Mouse (Mus musculus) heart, embryonic 10.5 days (tissue): ENCODE data around the gene Smarca2. TPM values are rescaled to one million over a fixed set of nuclear protein-coding genes. Genes with fewer than 3 reads are reported as not detected.
A peak's percentile ranks its signal among the peaks of the same experiment; 100 is the strongest.

Source experiments
- DNase-seq: peaks from one replicate; pipeline ENCODE4 v3.0.0-alpha.2; 2017; ENCODE audit warnings: low spot score
- H3K27ac ChIP-seq: fragments of 300-500 bp; sonication (generic); 2 replicates; pipeline ENCODE4 v1.5.1; 2016; ENCODE audit warnings: mild to moderate bottlenecking
- H3K27me3 ChIP-seq: fragments of 300-500 bp; sonication (generic); 2 replicates; pipeline ENCODE4 v1.6.1; 2016; ENCODE audit warnings: mild to moderate bottlenecking; ENCODE audit not compliant: poor library complexity, insufficient read depth, severe bottlenecking
- H3K36me3 ChIP-seq: fragments of 300-500 bp; sonication (generic); 2 replicates; pipeline ENCODE4 v1.6.1; 2016; ENCODE audit warnings: mild to moderate bottlenecking, moderate library complexity
- H3K4me1 ChIP-seq: fragments of 300-500 bp; sonication (generic); 2 replicates; pipeline ENCODE4 v1.6.1; 2016; ENCODE audit warnings: mild to moderate bottlenecking
- H3K4me3 ChIP-seq: fragments of 300-500 bp; sonication (generic); 2 replicates; pipeline ENCODE4 v1.5.1; 2016; ENCODE audit warnings: mild to moderate bottlenecking, moderate library complexity
- H3K9me3 ChIP-seq: fragments of 300-500 bp; sonication (generic); 2 replicates; pipeline ENCODE4 v1.6.1; 2016; ENCODE audit warnings: mild to moderate bottlenecking, moderate library complexity
- WGBS: fragments of 180-500 bp; shearing (Covaris S2); methylation state at CpG from one replicate; pipeline ENCODE4 v1.1.7; 2016; 5-methylcytosine and 5-hydroxymethylcytosine counted together
- polyA plus RNA-seq: library from polyadenylated mRNA; unstranded; fragments of >200 nt; fragmentation: Nextera tagmentation; extraction: Ambion mirVana; gene quantifications from 2 replicates; pipeline ENCODE4 v1.2.1, GENCODE M21; 2016

Smarca2 gene
- polyA plus RNA-seq, 1 experiment from 2014 or later: 26.2 TPM

- 33% methylated on average over 8 of the region's 8 CpGs for WGBS
- Histone ChIP-seq H3K36me3 (peaks cover 14% of the 10 kb centered on the region; the same call in 1 of the 2 replicates), H3K27me3 (no peaks in the 10 kb centered on the region), H3K27ac (no peak overlapping the region), H3K4me1 (no peaks in the 10 kb centered on the region), H3K9me3 (no peaks in the 10 kb centered on the region), H3K4me3 (no peak overlapping the region)
- no peak for DNase-seq
Observed at GRCm38 (mm10) chr19:26678543-26678942, 73.7 kb downstream of the Smarca2 start.

GRCm38 (mm10) chr19:26679674-26680073, 74.8 kb downstream of the Smarca2 start:
- H3K27ac ChIP-seq: no peak overlapping the region
- H3K36me3 ChIP-seq: peaks cover 14% of the 10 kb centered on the region; the same call in 1 of the 2 replicates
- H3K27me3 ChIP-seq: no peaks in the 10 kb centered on the region
- H3K9me3 ChIP-seq: no peaks in the 10 kb centered on the region
- no peaks in the 10 kb centered on the region for H3K4me1 ChIP-seq
- no peak for DNase-seq
- H3K4me3 ChIP-seq: no peak overlapping the region
- WGBS: 63% methylated on average over 3 of the region's 3 CpGs

- H3K9me3 ChIP-seq: no peaks in the 10 kb centered on the region
- H3K4me3 ChIP-seq: no peak overlapping the region
- H3K36me3 ChIP-seq: peaks cover 14% of the 10 kb centered on the region; the same call in 1 of the 2 replicates
- H3K27me3 ChIP-seq: no peaks in the 10 kb centered on the region
- DNase-seq: no peak
- WGBS: 89% methylated on average over 8 of the region's 8 CpGs
- H3K4me1 ChIP-seq: no peaks in the 10 kb centered on the region
- no peak overlapping the region for H3K27ac ChIP-seq
Observed at GRCm38 (mm10) chr19:26681549-26681948, 76.7 kb downstream of the Smarca2 start.

- Histone ChIP-seq H3K4me3 (no peak overlapping the region), H3K36me3 (peaks cover 14% of the 10 kb centered on the region; the same call in 1 of the 2 replicates), H3K27me3 (no peaks in the 10 kb centered on the region), H3K4me1 (no peaks in the 10 kb centered on the region), H3K9me3 (no peaks in the 10 kb centered on the region), H3K27ac (no peak overlapping the region)
- WGBS: 80% methylated on average over 4 of the region's 4 CpGs
- no peak for DNase-seq
Observed at GRCm38 (mm10) chr19:26682130-26682529, 77.3 kb downstream of the Smarca2 start.

- H3K9me3 ChIP-seq: no peaks in the 10 kb centered on the region
- H3K27me3 ChIP-seq: no peaks in the 10 kb centered on the region
- 86% methylated on average over 2 of the region's 2 CpGs for WGBS
- no peak for DNase-seq
- H3K27ac ChIP-seq: no peak overlapping the region
- H3K4me3 ChIP-seq: no peak overlapping the region
- no peaks in the 10 kb centered on the region for H3K4me1 ChIP-seq
- peaks cover 14% of the 10 kb centered on the region; the same call in 1 of the 2 replicates for H3K36me3 ChIP-seq
Observed at GRCm38 (mm10) chr19:26682731-26683130, 77.9 kb downstream of the Smarca2 start.

- H3K4me3 ChIP-seq: no peak overlapping the region
Observed at GRCm38 (mm10) chr19:26683731-26684130, 78.9 kb downstream of the Smarca2 start.

GRCm38 (mm10) chr19:26690516-26690915, 85.7 kb downstream of the Smarca2 start:
- no peaks in the 10 kb centered on the region for H3K9me3 ChIP-seq
- H3K4me1 ChIP-seq: no peaks in the 10 kb centered on the region
- no peaks in the 10 kb centered on the region for H3K36me3 ChIP-seq
- no peak for DNase-seq
- no peaks in the 10 kb centered on the region for H3K27me3 ChIP-seq
- H3K27ac ChIP-seq: no peak overlapping the region
- H3K4me3 ChIP-seq: no peak overlapping the region
- 75% methylated on average over 4 of the region's 4 CpGs for WGBS

More at GRCm38 (mm10) chr19:26683731-26684130, 78.9 kb downstream of the Smarca2 start:
- H3K27me3 ChIP-seq: no peaks in the 10 kb centered on the region
- 74% methylated on average over 8 of the region's 8 CpGs for WGBS
- DNase-seq: no peak
- no peaks in the 10 kb centered on the region for H3K4me1 ChIP-seq
- H3K27ac ChIP-seq: no peak overlapping the region
- no peaks in the 10 kb centered on the region for H3K9me3 ChIP-seq
- H3K36me3 ChIP-seq: peaks cover 14% of the 10 kb centered on the region; the same call in 1 of the 2 replicates

- Histone ChIP-seq H3K4me1 (0 out of 2 replicates have a peak, but pooled peaks cover 3% of the 10 kb centered on the region), H3K9me3 (no peaks in the 10 kb centered on the region), H3K27ac (no peak overlapping the region), H3K27me3 (no peaks in the 10 kb centered on the region), H3K36me3 (peaks cover 16% of the 10 kb centered on the region; the same call in 1 of the 2 replicates), H3K4me3 (no peak overlapping the region)
- WGBS: 61% methylated on average over 4 of the region's 4 CpGs
- no peak for DNase-seq
Observed at GRCm38 (mm10) chr19:26697107-26697506, 92.3 kb downstream of the Smarca2 start.

GRCm38 (mm10) chr19:26704545-26705209, 99.8 kb downstream of the Smarca2 start:
- WGBS: 82% methylated on average over 10 of the region's 10 CpGs
- DNase-seq: no peak
- Histone ChIP-seq H3K27me3 (no peaks in the 10 kb centered on the region), H3K36me3 (peaks cover 5% of the 10 kb centered on the region; the same call in 1 of the 2 replicates), H3K27ac (no peak overlapping the region), H3K4me1 (peaks cover 9% of the 10 kb centered on the region), H3K9me3 (no peaks in the 10 kb centered on the region), H3K4me3 (no peak overlapping the region)

- 27% methylated on average over 5 of the region's 5 CpGs for WGBS
- H3K27ac ChIP-seq: 0 out of 2 replicates have a peak overlapping the region, but pooled peaks have one; percentile 52
- H3K36me3 ChIP-seq: no peaks in the 10 kb centered on the region
- H3K4me1 ChIP-seq: peaks cover 9% of the 10 kb centered on the region
- no peaks in the 10 kb centered on the region for H3K27me3 ChIP-seq
- DNase-seq: no peak
- H3K9me3 ChIP-seq: no peaks in the 10 kb centered on the region
- H3K4me3 ChIP-seq: no peak overlapping the region
Observed at GRCm38 (mm10) chr19:26706910-26707309, 102.1 kb downstream of the Smarca2 start.

- no peaks in the 10 kb centered on the region for H3K27me3 ChIP-seq
- peaks cover 9% of the 10 kb centered on the region for H3K4me1 ChIP-seq
- no peaks in the 10 kb centered on the region for H3K36me3 ChIP-seq
- WGBS: 24% methylated on average over 12 of the region's 12 CpGs
- no peak overlapping the region for H3K27ac ChIP-seq
- H3K9me3 ChIP-seq: no peaks in the 10 kb centered on the region
- no peak overlapping the region for H3K4me3 ChIP-seq
- DNase-seq: no peak
Observed at GRCm38 (mm10) chr19:26709095-26709494, 104.2 kb downstream of the Smarca2 start.

GRCm38 (mm10) chr19:26711268-26711667, 106.4 kb downstream of the Smarca2 start:
- H3K9me3 ChIP-seq: no peaks in the 10 kb centered on the region
- 23% methylated on average over 2 of the region's 2 CpGs for WGBS
- H3K27me3 ChIP-seq: no peaks in the 10 kb centered on the region
- no peaks in the 10 kb centered on the region for H3K36me3 ChIP-seq
- H3K4me3 ChIP-seq: no peak overlapping the region
- H3K4me1 ChIP-seq: peaks cover 7% of the 10 kb centered on the region
- no peak overlapping the region for H3K27ac ChIP-seq
- DNase-seq: no peak

GRCm38 (mm10) chr19:26716217-26716616, 111.4 kb downstream of the Smarca2 start:
- no peaks in the 10 kb centered on the region for H3K36me3 ChIP-seq
- no peak for DNase-seq
- no peak overlapping the region for H3K27ac ChIP-seq
- H3K9me3 ChIP-seq: no peaks in the 10 kb centered on the region
- no peak overlapping the region for H3K4me3 ChIP-seq
- H3K27me3 ChIP-seq: no peaks in the 10 kb centered on the region
- WGBS: 69% methylated on average over 9 of the region's 9 CpGs
- no peaks in the 10 kb centered on the region for H3K4me1 ChIP-seq
